Mouse (Mus musculus) limb, embryonic 12.5 days (tissue): ENCODE results near the gene Arid1b. TPM values are rescaled to one million over a fixed set of nuclear protein-coding genes. Genes with fewer than 3 reads are reported as not detected.
A peak's percentile ranks its signal among the peaks of the same experiment; 100 is the strongest.

ENCODE experiments used
- ATAC-seq: fragments of 200-750 bp; cut with Nextera tagmentation; 2 replicates; pipeline ENCODE4 v1.8.0; 2017; ENCODE audit warnings: low read depth, moderate TSS enrichment; ENCODE audit not compliant: insufficient number of reproducible peaks, insufficient read depth, low FRiP score, low TSS enrichment
- H3K27ac ChIP-seq: fragments of 300-500 bp; sonication (generic); 2 replicates; pipeline ENCODE4 v1.5.1; 2016; ENCODE audit warnings: mild to moderate bottlenecking, moderate library complexity
- H3K27me3 ChIP-seq: fragments of 300-500 bp; sonication (generic); 2 replicates; pipeline ENCODE4 v1.6.1; 2016; ENCODE audit warnings: mild to moderate bottlenecking, moderate library complexity
- H3K36me3 ChIP-seq: fragments of 300-500 bp; sonication (generic); 2 replicates; pipeline ENCODE4 v1.6.1; 2016; ENCODE audit warnings: mild to moderate bottlenecking, moderate library complexity
- H3K4me1 ChIP-seq: fragments of 300-500 bp; sonication (generic); replicated peaks from 2 replicates; pipeline ENCODE4 v1.6.1; 2016
- H3K4me2 ChIP-seq: fragments of 300-500 bp; sonication (generic); 2 replicates; pipeline ENCODE4 v1.6.1; 2016; ENCODE audit warnings: mild to moderate bottlenecking, moderate library complexity
- H3K4me3 ChIP-seq: fragments of 300-500 bp; sonication (generic); replicated peaks from 2 replicates; pipeline ENCODE4 v1.5.1; 2016; ENCODE audit warnings: mild to moderate bottlenecking
- H3K9ac ChIP-seq: fragments of 300-500 bp; sonication (generic); replicated peaks from 2 replicates; pipeline ENCODE4 v1.6.1; 2016; ENCODE audit warnings: mild to moderate bottlenecking, moderate library complexity
- H3K9me3 ChIP-seq: fragments of 300-500 bp; sonication (generic); 2 replicates; pipeline ENCODE4 v1.6.1; 2016; ENCODE audit warnings: mild to moderate bottlenecking, moderate library complexity
- WGBS: fragments of 180-500 bp; shearing (Covaris S2); methylation state at CpG from one replicate; pipeline ENCODE4 v1.1.7; 2016; 5-methylcytosine and 5-hydroxymethylcytosine counted together
- polyA plus RNA-seq: library from polyadenylated mRNA; unstranded; fragments of >200 nt; fragmentation: Nextera tagmentation; extraction: Ambion mirVana; gene quantifications from 2 replicates; pipeline ENCODE4 v1.2.1, GENCODE M21; 2016

Arid1b gene
- polyA plus RNA-seq, 1 experiment from 2014 or later: 18.2 TPM

- no peaks in the 10 kb centered on the region for H3K9me3 ChIP-seq
- H3K36me3 ChIP-seq: no peaks in the 10 kb centered on the region
- ATAC-seq: no peak
- 76% methylated on average over 6 of the region's 6 CpGs for WGBS
- H3K4me3 ChIP-seq: no peak overlapping the region
- peaks cover 43% of the 10 kb centered on the region for H3K4me1 ChIP-seq
- no peak overlapping the region for H3K4me2 ChIP-seq
- H3K27ac ChIP-seq: no peak overlapping the region
- H3K9ac ChIP-seq: no peak overlapping the region
- 0 out of 2 replicates have a peak, but pooled peaks cover 3% of the 10 kb centered on the region for H3K27me3 ChIP-seq
Observed at GRCm38 (mm10) chr17:5213441-5213840, 219.3 kb downstream of the Arid1b start.

- H3K9me3 ChIP-seq: no peaks in the 10 kb centered on the region
- WGBS: 89% methylated on average over 4 of the region's 4 CpGs
Observed at GRCm38 (mm10) chr17:5215352-5215751, 221.2 kb downstream of the Arid1b start.

GRCm38 (mm10) chr17:5216965-5217546, 222.9 kb downstream of the Arid1b start:
- Histone ChIP-seq H3K27me3 (0 out of 2 replicates have a peak, but pooled peaks cover 3% of the 10 kb centered on the region), H3K9me3 (no peaks in the 10 kb centered on the region), H3K9ac (no peak overlapping the region), H3K4me3 (no peak overlapping the region), H3K4me2 (no peak overlapping the region), H3K27ac (no peak overlapping the region; the same call in 1 of the 2 replicates), H3K36me3 (no peaks in the 10 kb centered on the region), H3K4me1 (peaks cover 72% of the 10 kb centered on the region)
- 27% methylated on average over 10 of the region's 10 CpGs for WGBS
- ATAC-seq: no peak

More at GRCm38 (mm10) chr17:5215352-5215751, 221.2 kb downstream of the Arid1b start:
- Histone ChIP-seq H3K9ac (no peak overlapping the region), H3K4me2 (no peak overlapping the region), H3K27ac (no peak overlapping the region), H3K36me3 (no peaks in the 10 kb centered on the region), H3K4me1 (peaks cover 62% of the 10 kb centered on the region), H3K27me3 (0 out of 2 replicates have a peak, but pooled peaks cover 3% of the 10 kb centered on the region), H3K4me3 (no peak overlapping the region)
- ATAC-seq: no peak

- no peak for ATAC-seq
- H3K4me1 ChIP-seq: peaks cover 76% of the 10 kb centered on the region
- no peak overlapping the region for H3K4me3 ChIP-seq
- no peak overlapping the region for H3K27ac ChIP-seq
- no peak overlapping the region for H3K9ac ChIP-seq
- no peaks in the 10 kb centered on the region for H3K9me3 ChIP-seq
- H3K36me3 ChIP-seq: no peaks in the 10 kb centered on the region
- no peak overlapping the region for H3K4me2 ChIP-seq
- 0 out of 2 replicates have a peak, but pooled peaks cover 3% of the 10 kb centered on the region for H3K27me3 ChIP-seq
- WGBS: 59% methylated on average over 9 of the region's 9 CpGs
Observed at GRCm38 (mm10) chr17:5217852-5218845, 224.0 kb downstream of the Arid1b start.

GRCm38 (mm10) chr17:5218955-5219557, 224.9 kb downstream of the Arid1b start:
- no peak overlapping the region for H3K4me3 ChIP-seq
- no peak overlapping the region for H3K9ac ChIP-seq
- no peaks in the 10 kb centered on the region for H3K36me3 ChIP-seq
- no peak overlapping the region for H3K4me2 ChIP-seq
- 38% methylated on average over 6 of the region's 6 CpGs for WGBS
- H3K27ac ChIP-seq: no peak overlapping the region
- H3K9me3 ChIP-seq: no peaks in the 10 kb centered on the region
- no peak for ATAC-seq
- H3K4me1 ChIP-seq: peaks cover 72% of the 10 kb centered on the region
- 0 out of 2 replicates have a peak, but pooled peaks cover 3% of the 10 kb centered on the region for H3K27me3 ChIP-seq

- no peak for ATAC-seq
- WGBS: 18% methylated on average over 8 of the region's 8 CpGs
- H3K9me3 ChIP-seq: no peaks in the 10 kb centered on the region
- H3K4me3 ChIP-seq: no peak overlapping the region
- no peaks in the 10 kb centered on the region for H3K36me3 ChIP-seq
- peaks cover 74% of the 10 kb centered on the region for H3K4me1 ChIP-seq
- H3K27me3 ChIP-seq: 0 out of 2 replicates have a peak, but pooled peaks cover 3% of the 10 kb centered on the region
- no peak overlapping the region for H3K9ac ChIP-seq
- no peak overlapping the region; the same call in 1 of the 2 replicates for H3K4me2 ChIP-seq
- H3K27ac ChIP-seq: peak overlapping the region; percentile 66
Observed at GRCm38 (mm10) chr17:5221041-5221440, 226.9 kb downstream of the Arid1b start.

GRCm38 (mm10) chr17:5221558-5221957, 227.4 kb downstream of the Arid1b start:
- Histone ChIP-seq H3K36me3 (no peaks in the 10 kb centered on the region), H3K4me3 (no peak overlapping the region), H3K9me3 (no peaks in the 10 kb centered on the region), H3K4me1 (peaks cover 79% of the 10 kb centered on the region), H3K27ac (peak overlapping the region; percentile 66), H3K27me3 (0 out of 2 replicates have a peak, but pooled peaks cover 3% of the 10 kb centered on the region), H3K9ac (no peak overlapping the region), H3K4me2 (no peak overlapping the region)
- no peak for ATAC-seq
- 23% methylated on average over 4 of the region's 4 CpGs for WGBS

GRCm38 (mm10) chr17:5222827-5223226, 228.7 kb downstream of the Arid1b start:
- no peak for ATAC-seq
- Histone ChIP-seq H3K27ac (no peak overlapping the region), H3K4me1 (peaks cover 76% of the 10 kb centered on the region), H3K27me3 (no peaks in the 10 kb centered on the region), H3K9me3 (no peaks in the 10 kb centered on the region), H3K9ac (no peak overlapping the region), H3K36me3 (no peaks in the 10 kb centered on the region), H3K4me2 (no peak overlapping the region), H3K4me3 (no peak overlapping the region)
- WGBS: 8% methylated on average over 2 of the region's 2 CpGs

GRCm38 (mm10) chr17:5224932-5225331, 230.8 kb downstream of the Arid1b start:
- H3K9me3 ChIP-seq: no peaks in the 10 kb centered on the region
- H3K27me3 ChIP-seq: no peaks in the 10 kb centered on the region
- H3K4me1 ChIP-seq: peaks cover 74% of the 10 kb centered on the region
- no peaks in the 10 kb centered on the region for H3K36me3 ChIP-seq
- 82% methylated on average over 4 of the region's 4 CpGs for WGBS
- no peak overlapping the region for H3K4me2 ChIP-seq
- H3K9ac ChIP-seq: no peak overlapping the region
- ATAC-seq: no peak
- no peak overlapping the region for H3K27ac ChIP-seq
- no peak overlapping the region for H3K4me3 ChIP-seq

- 32% methylated on average over 6 of the region's 6 CpGs for WGBS
- H3K4me2 ChIP-seq: no peak overlapping the region
- peak overlapping the region; percentile 26 for H3K27ac ChIP-seq
- no peak overlapping the region for H3K4me3 ChIP-seq
- H3K27me3 ChIP-seq: no peaks in the 10 kb centered on the region
- no peaks in the 10 kb centered on the region for H3K36me3 ChIP-seq
- H3K4me1 ChIP-seq: peaks cover 75% of the 10 kb centered on the region
- no peak; the same call in 1 of the 2 replicates for ATAC-seq
- H3K9ac ChIP-seq: no peak overlapping the region
- no peaks in the 10 kb centered on the region for H3K9me3 ChIP-seq
Observed at GRCm38 (mm10) chr17:5227136-5227535, 233.0 kb downstream of the Arid1b start.
